In the genomic region with DNA sequence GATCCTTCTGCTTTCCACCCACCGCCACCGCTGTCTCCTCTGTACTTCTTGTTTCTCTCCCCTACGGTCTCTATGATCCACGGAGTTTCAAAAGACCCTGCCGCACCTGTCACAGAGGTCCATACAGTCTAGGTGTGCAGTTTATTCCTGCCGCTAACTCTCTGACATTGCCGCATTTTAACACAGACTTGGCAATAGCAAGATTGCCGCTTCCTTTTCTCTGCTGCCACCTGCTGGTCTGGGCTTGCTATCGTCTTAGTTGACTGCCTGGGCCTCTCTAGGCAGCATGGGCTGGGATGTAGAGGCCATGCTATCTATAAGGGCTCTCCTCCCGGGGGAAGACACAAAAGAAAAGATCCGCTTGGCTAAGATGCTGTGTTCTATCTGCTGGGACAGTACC, we compare ENCODE assay signal across 9 mouse cellular contexts. TPM values are rescaled to one million over a fixed set of nuclear protein-coding genes. Genes with fewer than 3 reads are reported as not detected.
DNase-seq lines count a peak whose midpoint lies in the region; ATAC-seq and TF ChIP-seq lines count a peak whose summit lies in the region.
"Had no signal": no experiment of that assay in that cellular context is flagged by ENCODE, and none has a peak within 500 bp of the region (broad histone marks: within the 10 kb centered on the region; RNA-seq: fewer than 3 reads in every experiment).

No protein-coding gene starts in this region.

- peak; percentile 83 to 89 for DNase-seq in CD8-positive naive resting alpha-beta T cell, adult 2 months (ENCODE audit: low read depth in 2 of 2, low spot score in 2 of 2)
- DNase-seq in layer of hippocampus, adult 11-12 months (ENCODE audit: low spot score) = peak; percentile 80
- DNase-seq in lung, embryonic 14.5 days = peak; percentile 94
- DNase-seq in ovary, postnatal 36 days (ENCODE audit: low spot score) = peak; percentile 77
- peak; percentile 78 to 96 for DNase-seq in thymus, postnatal 10 days (ENCODE audit: low spot score in 2 of 2)

- no peak overlapping the region for H3K9ac ChIP-seq in heart, embryonic 15.5 days
- no peak overlapping the region for H3K9ac ChIP-seq in lung, embryonic 14.5 days

- peaks cover 89% of the 10 kb centered on the region for H3K36me3 ChIP-seq in heart, embryonic 15.5 days
- peaks cover 88% of the 10 kb centered on the region for H3K36me3 ChIP-seq in lung, embryonic 14.5 days (ENCODE audit: insufficient read depth)

- no peaks in the 10 kb centered on the region for H3K9me3 ChIP-seq in heart, embryonic 15.5 days (replicated peaks)
- no peaks in the 10 kb centered on the region for H3K9me3 ChIP-seq in lung, embryonic 14.5 days (ENCODE audit: low read depth, low read length)

- no peak overlapping the region for H3K4me3 ChIP-seq in bone marrow, adult 2 months (replicated peaks; ENCODE audit: control insufficient read depth, low read depth, low read length)
- H3K4me3 ChIP-seq in embryonic fibroblast, embryonic 13.5 days (ENCODE audit: insufficient read depth, low read length) = no peak overlapping the region
- H3K4me3 ChIP-seq in heart, embryonic 15.5 days = no peak overlapping the region
- no peak overlapping the region for H3K4me3 ChIP-seq in lung, embryonic 14.5 days (ENCODE audit: low read depth, low read length)

- no peaks in the 10 kb centered on the region; the same call in 1 of the 2 replicates for H3K4me1 ChIP-seq in bone marrow, adult 2 months (ENCODE audit: control insufficient read depth, insufficient read depth, low read length)
- H3K4me1 ChIP-seq in embryonic fibroblast, embryonic 13.5 days (ENCODE audit: control insufficient read depth, insufficient read depth, low read length) = no peaks in the 10 kb centered on the region
- H3K4me1 ChIP-seq in heart, embryonic 15.5 days (replicated peaks) = no peaks in the 10 kb centered on the region
- H3K4me1 ChIP-seq in lung, embryonic 14.5 days (ENCODE audit: insufficient read depth) = no peaks in the 10 kb centered on the region

- peak; percentile 92 for TF ChIP-seq CTCF in bone marrow, adult 2 months (IDR thresholded peaks at IDR 0.05; ENCODE audit: control insufficient read depth, insufficient read depth, low read length)
- peak; percentile 62; the same call in 1 of the 2 replicates for TF ChIP-seq CTCF in embryonic fibroblast, embryonic 13.5 days (IDR thresholded peaks at IDR 0.05; ENCODE audit: borderline replicate concordance, insufficient read depth, low read length)
- TF ChIP-seq CTCF in lung, embryonic 14.5 days (IDR thresholded peaks at IDR 0.05; ENCODE audit: low read depth) = peak; percentile 93

- 35% methylated on average over 11 of the region's 11 CpGs for WGBS in bone marrow, adult 2 months
- WGBS in heart, embryonic 15.5 days = 59% methylated on average over 11 of the region's 11 CpGs
- 50% methylated on average over 11 of the region's 11 CpGs for WGBS in lung, embryonic 14.5 days

- no peak overlapping the region for H3K4me2 ChIP-seq in heart, embryonic 15.5 days
- no peak overlapping the region for H3K4me2 ChIP-seq in lung, embryonic 14.5 days

- no peaks in the 10 kb centered on the region for H3K27me3 ChIP-seq in heart, embryonic 15.5 days
- no peaks in the 10 kb centered on the region for H3K27me3 ChIP-seq in lung, embryonic 14.5 days (ENCODE audit: insufficient read depth, low read length)

- ATAC-seq in heart, embryonic 15.5 days (replicated peaks; ENCODE audit: insufficient number of reproducible peaks, insufficient read depth, low FRiP score, low read depth) = peak; percentile 55; the same call in 1 of the 2 replicates
- peak; percentile 52; the same call in 1 of the 2 replicates for ATAC-seq in lung, embryonic 14.5 days (ENCODE audit: insufficient read depth)

- no peak for TF ChIP-seq POLR2A in bone marrow, adult 2 months (IDR thresholded peaks at IDR 0.05; ENCODE audit: borderline replicate concordance, control insufficient read depth, low read depth, low read length)
- no peak for TF ChIP-seq POLR2A in embryonic fibroblast, embryonic 13.5 days (IDR thresholded peaks at IDR 0.05; ENCODE audit: low read depth, low read length)

- no peak overlapping the region for H3K27ac ChIP-seq in bone marrow, adult 2 months (ENCODE audit: control insufficient read depth, insufficient read depth, low read depth, low read length, poor library complexity)
- H3K27ac ChIP-seq in embryonic fibroblast, embryonic 13.5 days (ENCODE audit: insufficient read depth, low read length) = no peak overlapping the region
- H3K27ac ChIP-seq in heart, embryonic 15.5 days = no peak overlapping the region
- no peak overlapping the region for H3K27ac ChIP-seq in lung, embryonic 14.5 days (ENCODE audit: low read depth)

RNA-seq across cellular contexts. Expression of a gene that starts 17.2 kb away (rescaled TPM):
- polyA plus RNA-seq in bone marrow, adult 2 months (2011; ENCODE audit: insufficient read depth, insufficient read length, low replicate concordance, missing spikeins) = 2.0 and 6.1 TPM in 2 replicates
- 0.35 TPM in 1 of 2 replicates, not detected in the other for polyA plus RNA-seq in embryonic fibroblast, embryonic 13.5 days (2011; ENCODE audit: insufficient read length, low read depth, missing spikeins)
- 0.11 and 0.29 TPM in 2 replicates for polyA plus RNA-seq in heart, embryonic 15.5 days (2015; fragmentation: Nextera tagmentation; extraction: Ambion mirVana)
- 0.29 TPM in 1 of 2 replicates, not detected in the other for polyA plus RNA-seq in lung, embryonic 14.5 days (2014; fragmentation: Nextera tagmentation; extraction: Ambion mirVana)
- polyA plus RNA-seq: heart, embryonic 14.5 days had no signal

RNA-seq across cellular contexts. Expression of a gene that starts 18.2 kb away (rescaled TPM):
- 147 and 309 TPM in 2 replicates for polyA plus RNA-seq in bone marrow, adult 2 months (2011; ENCODE audit: insufficient read depth, insufficient read length, low replicate concordance, missing spikeins)
- polyA plus RNA-seq in embryonic fibroblast, embryonic 13.5 days (2011; ENCODE audit: insufficient read length, low read depth, missing spikeins) = 92.9 and 98.9 TPM in 2 replicates
- polyA plus RNA-seq in heart, embryonic 15.5 days (2015; fragmentation: Nextera tagmentation; extraction: Ambion mirVana) = 328 and 364 TPM in 2 replicates
- 209 and 219 TPM in 2 replicates for polyA plus RNA-seq in lung, embryonic 14.5 days (2014; fragmentation: Nextera tagmentation; extraction: Ambion mirVana)
